Mouse (Mus musculus) common myeloid progenitor, adult 5-6 weeks (primary cell): ENCODE results near the gene Fam227a. TPM values are rescaled to one million over a fixed set of nuclear protein-coding genes. Genes with fewer than 3 reads are reported as not detected.

ENCODE experiments used
- ATAC-seq: replicated peaks from 2 replicates; pipeline ENCODE4 v1.8.0; 2016; ENCODE audit warnings: low read depth, mild to moderate bottlenecking, moderate TSS enrichment, inconsistent platforms; ENCODE audit not compliant: poor library complexity, severe bottlenecking
- total RNA-seq: library from RNA; stranded (forward); fragments of 200-1000, 187-1606 nt; gene quantifications from 2 replicates; pipeline ENCODE4 v1.2.3, GENCODE M21; 2017

The Fam227a gene
- total RNA-seq, 1 experiment from 2014 or later = 2.9 TPM

DNA sequence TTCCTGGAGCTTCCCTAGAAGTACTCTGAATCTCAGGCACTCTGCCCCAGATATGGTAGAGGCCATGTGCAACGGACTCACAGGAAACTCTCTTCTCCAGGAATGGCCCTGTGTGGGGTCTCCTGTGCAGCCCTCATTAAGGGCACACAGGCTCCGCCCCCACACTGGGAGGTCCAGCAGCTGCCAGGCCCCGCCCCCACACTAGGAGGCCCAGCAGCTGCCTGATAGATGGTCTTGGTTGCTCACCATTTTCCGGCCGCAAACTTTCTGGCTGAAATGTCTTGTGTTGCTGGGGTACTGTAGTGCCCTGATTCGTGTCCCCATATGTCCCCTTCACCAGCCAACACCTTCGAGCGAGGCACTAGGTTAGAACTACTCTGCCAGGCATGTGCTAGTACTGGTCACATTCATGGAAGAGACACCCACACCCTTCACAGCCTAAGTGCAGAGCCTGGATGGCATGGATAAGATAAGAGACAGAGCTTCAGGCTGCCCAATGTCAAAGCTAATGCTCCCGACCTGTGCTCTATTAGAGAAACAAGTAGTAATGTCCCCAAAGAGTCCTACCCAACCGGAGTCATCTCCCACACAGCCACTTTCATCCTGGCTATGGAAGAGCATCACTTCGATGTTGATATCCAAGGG is 38.9 kb downstream of the Fam227a start:
- ATAC-seq = no peak

DNA sequence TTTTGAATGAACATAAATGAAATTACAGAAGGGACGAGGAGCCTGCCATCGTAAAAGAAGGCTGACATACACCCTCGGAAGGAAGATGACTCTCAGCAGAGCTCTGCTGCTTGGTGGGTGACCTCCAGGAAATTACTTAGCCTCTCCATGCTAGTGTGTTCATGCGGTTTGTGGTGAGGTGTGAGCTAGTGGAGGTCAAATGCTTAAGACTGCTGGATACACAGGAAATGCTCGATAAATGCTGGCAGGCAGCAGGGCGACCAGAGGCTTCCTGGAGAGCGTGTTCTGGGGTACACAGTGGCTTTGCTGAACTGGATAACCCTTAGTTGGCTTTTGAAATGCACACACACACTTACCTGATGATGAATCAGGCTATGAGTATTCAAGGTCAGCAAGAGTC is 40.3 kb downstream of the Fam227a start:
- ATAC-seq = peak; percentile 80

DNA sequence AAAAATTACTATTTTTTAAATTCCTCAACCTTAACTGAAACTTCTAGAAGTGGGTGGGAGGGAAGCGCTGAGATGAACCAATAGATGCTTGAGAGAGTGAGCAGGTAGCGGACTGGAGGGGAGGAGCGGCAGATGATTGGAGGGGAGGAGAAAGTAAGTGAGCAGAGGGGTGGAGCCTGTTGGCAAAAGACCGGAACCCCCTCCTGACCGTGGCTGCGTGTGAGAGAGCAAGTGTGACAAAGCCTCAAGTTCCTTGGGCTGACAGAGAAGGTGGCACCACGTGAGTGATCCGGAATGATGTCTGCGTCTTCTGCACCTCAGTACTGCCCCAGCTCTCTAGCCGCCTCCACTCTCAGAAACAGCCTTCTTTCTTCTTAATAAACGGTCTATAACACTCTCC is 41.6 kb downstream of the Fam227a start:
- ATAC-seq = no peak

DNA sequence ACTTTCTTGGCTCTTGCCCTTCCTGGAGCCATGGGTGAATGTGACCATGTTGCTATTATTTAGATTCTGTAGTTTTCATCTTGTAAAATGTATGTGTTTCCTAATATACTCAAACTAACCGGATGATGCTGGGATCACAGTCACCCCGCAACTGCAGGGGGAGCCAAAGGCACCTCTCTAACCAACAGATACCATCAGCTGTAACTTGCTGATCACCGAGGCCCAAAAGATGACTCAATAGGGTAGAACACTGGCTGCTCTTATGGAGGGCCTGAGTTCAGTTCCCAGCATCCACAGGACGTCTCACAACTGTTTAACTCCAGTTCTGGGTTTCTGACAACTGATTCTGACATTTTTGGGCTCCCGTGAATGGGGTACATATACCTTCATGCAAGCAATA is 42.0 kb downstream of the Fam227a start:
- no peak for ATAC-seq

DNA sequence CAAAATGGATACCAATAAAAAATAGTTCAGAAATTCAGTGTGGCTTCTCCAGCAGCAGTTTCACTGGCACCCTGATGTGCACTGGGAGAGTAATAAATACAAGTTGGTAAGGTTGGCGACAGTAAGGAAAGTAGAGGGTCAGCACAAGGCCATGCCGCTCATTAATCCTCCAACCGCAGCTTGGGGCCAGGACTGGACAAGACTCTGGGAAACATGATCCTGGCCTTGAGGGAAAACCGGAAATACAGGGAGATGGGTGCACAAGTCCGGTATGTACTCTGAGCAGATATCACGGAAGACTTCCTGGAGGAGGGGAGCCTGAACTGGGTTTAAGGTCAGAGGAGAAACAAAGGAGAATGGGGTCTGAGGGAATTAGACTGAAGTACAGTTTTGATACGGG is 43.3 kb downstream of the Fam227a start:
- no peak for ATAC-seq

DNA sequence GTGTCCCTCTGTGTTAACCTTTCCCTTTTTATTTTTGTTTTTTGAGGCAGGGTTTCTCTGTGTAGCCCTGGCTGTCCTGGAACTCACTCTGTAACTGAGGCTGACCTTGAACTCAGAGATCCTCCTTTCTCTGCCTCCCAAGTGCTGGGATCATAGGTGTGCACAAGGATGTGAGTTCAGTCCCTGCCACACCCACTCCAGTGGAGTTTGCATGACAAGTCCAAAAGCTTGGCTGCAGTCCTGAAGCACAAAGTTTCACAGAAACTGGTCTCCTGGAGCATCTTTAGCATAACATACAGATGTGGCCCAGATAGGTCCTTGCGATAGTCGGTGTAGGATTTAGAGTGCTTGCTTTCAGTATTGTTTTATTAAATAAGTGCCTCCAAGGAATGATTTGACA is 49.5 kb downstream of the Fam227a start:
- ATAC-seq = no peak

DNA sequence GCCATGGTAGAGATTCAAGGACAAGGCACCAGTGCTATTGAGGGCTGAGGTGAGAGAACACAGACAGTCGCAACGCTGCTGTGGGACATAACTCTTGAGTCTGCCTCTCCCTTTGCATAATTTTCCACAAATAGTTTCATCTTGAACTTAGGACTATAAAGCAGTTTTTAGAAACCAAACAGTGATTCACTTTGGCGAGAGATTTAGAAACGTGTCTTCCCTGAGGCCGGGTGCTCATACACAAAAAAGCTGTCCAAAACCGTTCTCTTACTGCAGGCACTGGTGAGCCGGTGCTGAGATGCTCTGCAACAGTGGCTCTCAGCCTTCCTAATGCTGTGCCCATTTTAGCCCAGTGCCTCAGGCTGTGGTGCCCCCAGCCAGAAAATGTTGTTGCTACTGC is 50.5 kb downstream of the Fam227a start:
- no peak for ATAC-seq

DNA sequence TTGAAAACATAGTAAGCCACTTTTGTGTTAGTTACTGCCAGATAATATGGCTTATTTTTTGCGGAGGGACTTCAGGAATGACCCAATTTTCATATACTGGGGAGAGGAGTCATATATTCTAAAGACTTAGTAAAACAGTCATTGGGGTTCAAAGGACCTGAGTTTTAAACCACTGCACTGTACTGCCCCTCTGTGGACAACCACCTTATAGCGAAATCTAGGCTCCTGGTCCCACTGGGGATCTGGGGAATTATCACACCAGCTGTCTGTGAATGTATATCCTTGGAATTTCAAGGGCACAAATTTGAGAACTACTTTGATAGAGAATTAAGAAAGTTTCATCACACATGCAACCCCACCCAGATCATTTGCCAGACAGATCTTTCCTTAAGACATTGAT is 51.0 kb downstream of the Fam227a start:
- ATAC-seq = no peak

DNA sequence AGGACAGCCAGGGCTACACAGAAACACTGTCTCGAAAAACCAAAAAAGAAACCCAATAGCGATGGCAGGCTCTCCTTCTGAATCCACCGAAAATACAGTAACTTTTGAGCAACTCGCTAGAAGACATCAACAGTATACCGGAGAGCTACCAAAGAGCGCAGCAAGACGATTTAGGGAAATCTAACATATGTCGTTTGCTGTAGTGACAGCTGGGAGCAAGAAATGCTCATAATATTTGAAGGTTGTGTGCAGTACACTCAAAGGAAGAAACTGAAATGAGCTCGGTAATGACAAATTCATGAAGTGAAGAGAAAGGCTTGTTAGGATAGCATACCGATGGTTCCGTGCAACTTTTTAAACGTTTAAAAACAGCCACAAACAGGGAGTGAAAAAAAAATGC is 52.6 kb downstream of the Fam227a start:
- no peak for ATAC-seq

DNA sequence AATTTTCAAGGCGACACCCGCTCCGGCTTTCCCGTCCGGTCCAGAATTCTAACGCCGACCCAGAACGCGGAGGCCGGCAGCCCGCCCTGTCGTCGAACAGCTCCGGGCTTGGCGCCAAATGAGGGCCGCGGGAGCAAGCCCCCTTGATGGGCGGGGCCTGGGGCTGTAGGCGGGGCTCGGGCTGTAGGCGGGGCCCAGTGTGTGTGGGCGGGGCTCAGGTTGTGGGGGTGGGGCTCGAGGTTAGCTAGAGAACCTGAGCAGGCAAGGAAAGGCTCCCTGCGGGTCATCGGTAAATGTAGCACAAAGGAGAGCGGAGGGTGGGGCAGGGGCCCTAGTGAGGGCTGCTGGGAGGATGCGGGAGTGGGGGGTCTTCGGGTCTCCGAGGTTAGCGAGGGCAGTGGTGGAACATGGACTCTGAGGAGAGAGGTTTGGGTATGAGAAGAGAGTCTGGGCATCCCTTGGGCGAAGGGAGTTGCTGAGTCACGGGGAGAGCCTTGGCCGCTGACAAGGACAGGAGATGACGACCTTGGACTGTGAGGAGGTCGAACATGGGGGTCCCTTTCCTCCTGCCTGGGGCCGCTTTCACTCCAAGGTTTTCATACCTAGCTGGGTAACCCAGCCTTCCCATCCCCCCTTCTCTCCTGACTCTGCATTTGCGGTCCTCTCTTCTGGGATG is 53.6 kb downstream of the Fam227a start, which contains the start of gene Dmc1:
Dmc1 (minus strand) TSS at position 120 of the 676 bp plus-strand sequence.
- ATAC-seq = peak; percentile 77

DNA sequence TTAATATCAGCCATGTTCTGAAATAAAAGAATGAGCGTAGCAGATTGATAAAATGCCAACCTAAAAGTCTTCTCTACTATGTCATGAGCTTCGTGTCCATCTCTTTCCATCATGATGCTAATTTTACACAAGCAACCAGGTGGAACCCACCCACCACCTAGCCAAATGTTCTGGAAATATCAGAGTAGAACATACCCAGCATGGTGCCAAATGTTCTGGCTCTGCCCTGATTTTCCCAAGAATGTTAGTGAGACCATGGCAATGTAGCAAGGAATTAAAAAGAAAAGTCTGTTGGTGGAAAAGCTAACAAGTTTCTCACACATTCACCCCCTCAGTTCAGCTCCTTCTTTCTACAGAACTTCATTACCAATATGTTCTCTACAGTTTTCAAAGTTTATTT is 58.6 kb downstream of the Fam227a start:
- no peak for ATAC-seq

DNA sequence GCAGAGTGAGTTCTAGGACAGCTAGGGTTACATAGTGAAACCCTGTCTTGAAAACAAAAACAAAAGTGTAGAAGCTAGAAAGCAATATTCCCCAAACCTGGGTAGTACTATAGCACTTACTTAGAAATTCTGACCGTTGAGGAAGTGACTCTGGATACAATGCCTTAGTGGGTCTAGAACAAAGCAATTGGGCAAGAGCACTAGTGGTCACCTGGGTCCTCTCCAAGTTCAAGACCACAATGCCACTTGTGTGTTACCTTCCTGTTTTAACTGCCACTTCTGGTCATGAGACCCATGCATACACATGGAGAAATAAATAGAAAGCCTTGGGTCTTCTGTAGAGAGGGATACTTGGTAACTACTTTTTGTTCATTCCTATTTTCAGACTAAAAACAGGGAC is 60.0 kb downstream of the Fam227a start:
- ATAC-seq = peak; percentile 36; the same call in 1 of the 2 replicates

DNA sequence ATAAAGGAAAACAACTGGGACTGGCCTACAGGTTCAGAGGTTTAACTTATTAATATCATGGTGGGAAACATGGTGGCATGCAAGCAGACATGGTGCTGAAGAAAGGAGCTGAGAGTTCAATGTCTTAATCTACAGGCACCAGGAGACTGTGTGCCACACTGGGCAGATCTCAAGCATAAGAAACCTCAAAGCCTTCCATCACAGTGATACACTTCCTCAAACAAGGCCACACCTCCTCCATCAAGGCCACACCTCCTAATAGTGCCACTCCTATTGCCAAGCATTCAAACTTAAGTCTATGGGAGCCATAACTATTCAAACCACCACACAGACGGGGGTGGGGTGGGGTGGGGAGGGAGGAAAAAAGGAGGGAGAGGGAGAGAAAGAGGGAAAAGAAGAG is 77.2 kb downstream of the Fam227a start:
- no peak for ATAC-seq

DNA sequence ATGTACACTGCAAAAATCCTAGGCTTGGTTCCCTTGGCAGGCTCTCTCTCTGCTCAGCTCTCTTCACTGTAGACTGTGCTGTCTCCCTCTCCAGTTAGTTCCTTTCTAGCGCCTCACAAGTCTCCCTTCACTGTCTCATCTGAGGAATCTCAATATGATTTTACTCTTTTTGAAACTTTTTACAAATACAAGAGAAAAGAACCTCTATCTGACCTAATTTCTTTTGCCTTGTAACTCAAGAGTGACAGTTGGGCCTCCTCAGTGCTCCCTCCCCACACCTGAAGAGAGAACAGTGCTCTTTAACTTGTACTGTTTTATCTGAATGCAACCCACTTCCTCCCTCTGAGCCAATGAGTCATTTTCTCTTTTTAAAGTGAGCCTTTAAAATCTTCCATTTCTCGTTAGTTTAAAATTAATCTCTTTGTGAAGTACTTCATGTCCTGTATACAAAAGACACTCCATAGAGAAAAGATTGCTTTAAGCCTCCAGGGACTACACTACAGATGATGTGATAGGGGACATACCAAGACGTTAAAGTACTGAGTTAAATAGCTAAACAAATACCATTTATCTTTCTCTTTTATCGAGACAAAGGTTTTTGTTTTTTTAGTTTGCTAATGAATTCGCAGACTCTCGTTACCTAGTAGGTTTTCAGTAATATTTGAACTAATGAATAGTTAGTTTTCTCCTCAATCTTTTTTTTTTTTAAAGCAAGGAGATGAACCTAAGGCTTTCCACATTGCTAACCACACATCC is 80.9 kb downstream of the Fam227a start:
- ATAC-seq = 0 out of 2 replicates have a peak, but pooled peaks have one; percentile 36

DNA sequence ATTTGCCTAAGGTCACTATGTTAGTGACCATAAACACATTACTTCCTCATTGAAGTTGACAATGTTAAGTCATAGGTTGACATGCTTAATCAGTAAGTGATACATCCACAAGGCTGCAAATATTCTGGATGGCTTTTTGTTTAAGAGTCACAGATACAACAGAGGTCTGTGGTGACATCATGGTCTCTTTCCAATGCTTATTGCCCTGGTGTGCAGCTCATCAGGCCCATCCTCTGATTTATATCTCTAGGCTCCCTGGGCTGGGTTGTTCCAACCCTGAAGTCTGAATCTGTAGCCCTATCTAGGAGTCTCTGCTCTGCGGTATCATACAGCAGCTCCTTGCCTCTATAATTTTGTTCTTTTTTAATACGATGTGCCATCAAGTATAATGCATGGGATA is 81.8 kb downstream of the Fam227a start:
- ATAC-seq = no peak

DNA sequence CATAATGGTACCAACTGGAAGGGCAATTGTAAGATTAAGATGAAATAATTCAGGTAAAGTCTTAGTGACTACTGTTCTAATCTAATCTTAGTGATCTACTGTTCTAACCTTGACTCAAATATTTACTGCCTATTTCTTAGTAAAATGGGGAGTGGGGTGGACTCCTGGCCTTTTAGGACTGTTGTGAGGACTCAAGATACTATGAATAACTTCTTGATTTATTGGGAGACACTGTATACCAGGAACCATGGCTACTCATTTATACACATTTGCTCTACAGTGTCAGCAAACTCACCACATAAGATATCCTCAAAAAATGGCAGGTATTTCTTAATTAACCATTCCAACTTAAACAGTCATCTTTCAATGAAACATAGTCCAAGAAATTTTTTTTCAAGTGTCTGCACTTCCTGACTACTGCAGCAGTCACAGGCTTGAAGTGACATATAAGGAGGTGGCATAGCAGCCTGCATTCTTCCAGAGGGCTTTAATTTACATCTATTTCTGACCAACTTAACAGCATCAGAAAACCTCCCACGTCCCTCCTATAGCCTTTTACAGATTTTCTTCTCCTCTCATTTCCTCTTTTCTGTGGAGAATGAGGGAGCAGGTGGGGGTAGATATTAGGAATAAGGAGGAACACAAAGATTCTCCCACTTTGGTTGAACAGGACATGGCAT is 83.1 kb downstream of the Fam227a start:
- no peak for ATAC-seq

DNA sequence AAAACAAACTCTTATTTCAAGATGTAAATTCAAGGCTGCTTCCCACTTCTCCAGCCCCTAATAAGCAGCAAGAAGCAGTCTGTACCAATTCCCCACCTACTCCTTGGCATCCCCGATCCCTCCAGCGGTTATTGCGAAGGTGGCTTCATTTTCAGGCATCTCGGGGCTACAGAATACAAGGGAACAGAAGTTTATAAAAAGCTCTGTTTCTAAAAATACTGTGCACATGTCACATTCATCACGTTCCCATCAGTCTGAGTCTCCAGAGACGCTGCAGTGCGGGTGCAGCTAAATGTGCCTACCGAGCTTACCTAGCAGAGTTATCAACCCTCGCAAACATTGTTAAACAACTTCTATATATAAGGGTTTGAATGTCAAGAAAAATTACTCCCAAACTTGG is 96.3 kb downstream of the Fam227a start:
- no peak for ATAC-seq

DNA sequence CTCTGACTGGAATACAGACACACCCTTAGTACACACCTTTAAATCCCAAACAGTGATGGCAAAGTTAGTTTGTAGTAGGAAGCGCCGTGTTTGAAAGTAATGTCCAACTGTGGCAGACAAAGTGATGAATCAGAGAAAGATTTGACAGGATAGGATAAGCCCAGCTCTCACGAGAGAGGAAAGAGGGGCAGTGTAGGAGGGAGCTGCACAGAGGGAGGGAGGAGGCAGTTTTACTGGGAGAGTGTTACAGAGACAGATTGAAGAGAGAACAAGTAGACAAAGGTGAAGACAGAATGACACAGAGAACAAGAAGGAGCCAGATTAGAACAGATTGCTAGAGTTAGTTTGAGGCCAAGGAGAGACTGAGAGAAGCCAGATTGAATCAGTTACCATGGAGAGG is 99.1 kb downstream of the Fam227a start:
- ATAC-seq = no peak
